Mouse (Mus musculus): ENCODE measurements around the gene Mettl7a3.
"Not testable (repeated sequence)": the region's sequence is repeated elsewhere in the genome, so short reads cannot be mapped to it uniquely, and the experiment has no call there.

Mettl7a3 gene

DNA sequence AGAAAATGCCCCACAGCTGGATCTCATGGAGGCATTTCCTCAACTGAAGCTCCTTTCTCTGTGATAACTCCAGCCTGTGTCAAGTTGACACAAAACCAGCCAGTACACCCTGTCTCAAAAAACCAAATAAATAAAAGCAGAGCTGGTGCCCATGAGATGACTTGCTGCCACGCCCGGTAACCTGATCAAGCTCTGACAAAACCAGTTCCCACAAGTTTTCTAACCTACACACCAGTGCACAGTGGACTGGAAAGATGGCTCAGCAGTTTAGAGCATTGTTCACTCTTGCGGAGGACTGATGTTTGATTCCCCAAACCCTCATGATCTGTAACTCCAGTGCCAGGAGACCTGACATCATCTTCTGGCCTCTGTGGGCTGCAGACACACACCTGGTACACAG is 9.5 kb upstream of the Mettl7a3 start:
- in situ Hi-C loops (cut with MboI; ENCODE audit: unreplicated experiment in 2 of 2), result loop anchor here in 1 of 2 experiments (10.0 kb wide), 2 partner anchors 60 to 130 kb away; no protein-coding TSS in a partner anchor

DNA sequence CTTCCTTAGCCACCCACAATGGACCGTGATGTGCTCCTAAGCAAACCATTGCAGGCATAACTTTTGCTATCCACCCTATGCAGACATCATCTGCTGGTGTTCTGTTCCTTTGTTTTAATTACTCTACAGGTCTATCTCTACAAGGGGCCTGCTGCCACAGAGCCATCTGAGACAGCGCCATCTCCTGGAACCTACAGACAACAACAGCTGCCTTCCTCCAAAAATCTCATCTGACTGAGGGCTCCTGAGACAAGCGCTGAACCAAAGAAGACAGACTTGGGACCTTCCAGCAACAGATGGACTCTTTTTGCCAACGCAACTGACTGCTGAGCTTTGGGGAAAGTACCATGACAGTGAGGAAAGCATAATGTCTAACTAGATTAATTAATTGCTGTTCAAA is 6.6 kb upstream of the Mettl7a3 start:
- in situ Hi-C loops (cut with MboI; ENCODE audit: unreplicated experiment in 2 of 2), result loop anchor here in 1 of 2 experiments (10.0 kb wide), 2 partner anchors 63 to 127 kb away; no protein-coding TSS in a partner anchor

DNA sequence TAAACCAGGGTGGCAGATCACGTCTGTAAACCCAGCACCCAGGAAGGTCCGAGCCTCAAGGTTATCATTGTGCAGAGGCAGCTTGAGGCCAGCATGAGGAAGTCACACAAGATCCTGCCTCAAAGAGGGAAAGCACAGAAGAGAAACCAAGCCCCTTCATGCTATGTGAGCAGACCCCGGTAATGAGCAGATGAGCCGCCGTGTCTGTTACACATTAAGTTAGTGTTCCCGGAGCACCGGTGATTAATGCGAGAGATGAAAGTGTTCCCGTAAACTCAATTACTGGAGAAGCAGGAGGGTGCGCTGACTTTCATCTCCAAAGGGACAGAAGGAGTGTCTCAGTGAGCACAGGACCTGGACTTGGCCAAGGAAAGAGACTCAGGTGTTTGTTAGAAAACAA is 5.4 kb upstream of the Mettl7a3 start:
- in situ Hi-C loops (cut with MboI; ENCODE audit: unreplicated experiment in 2 of 2), result loop anchor here in 1 of 2 experiments (10.0 kb wide), 2 partner anchors 65 to 125 kb away; no protein-coding TSS in a partner anchor

DNA sequence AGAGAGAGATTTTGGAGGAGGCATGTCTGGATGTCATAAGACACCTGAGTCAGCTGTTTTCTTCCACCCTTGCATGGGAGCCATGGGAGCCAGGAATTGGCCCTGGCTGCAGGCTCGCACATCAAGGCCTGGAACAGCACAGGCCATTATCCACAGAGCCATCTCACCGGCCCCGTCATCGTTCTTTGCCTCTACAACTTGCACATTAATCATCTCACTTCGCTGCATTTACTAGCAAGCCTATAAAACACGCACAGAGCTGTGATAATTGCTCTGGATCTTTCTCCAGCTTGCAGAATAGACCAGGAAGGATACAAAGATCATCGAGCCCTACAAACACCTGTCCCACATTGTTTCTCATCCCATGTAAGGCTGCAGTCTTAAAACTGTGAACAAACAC is 4.0 kb upstream of the Mettl7a3 start:
- in situ Hi-C loops (cut with MboI; ENCODE audit: unreplicated experiment in 2 of 2), result no loop called here

DNA sequence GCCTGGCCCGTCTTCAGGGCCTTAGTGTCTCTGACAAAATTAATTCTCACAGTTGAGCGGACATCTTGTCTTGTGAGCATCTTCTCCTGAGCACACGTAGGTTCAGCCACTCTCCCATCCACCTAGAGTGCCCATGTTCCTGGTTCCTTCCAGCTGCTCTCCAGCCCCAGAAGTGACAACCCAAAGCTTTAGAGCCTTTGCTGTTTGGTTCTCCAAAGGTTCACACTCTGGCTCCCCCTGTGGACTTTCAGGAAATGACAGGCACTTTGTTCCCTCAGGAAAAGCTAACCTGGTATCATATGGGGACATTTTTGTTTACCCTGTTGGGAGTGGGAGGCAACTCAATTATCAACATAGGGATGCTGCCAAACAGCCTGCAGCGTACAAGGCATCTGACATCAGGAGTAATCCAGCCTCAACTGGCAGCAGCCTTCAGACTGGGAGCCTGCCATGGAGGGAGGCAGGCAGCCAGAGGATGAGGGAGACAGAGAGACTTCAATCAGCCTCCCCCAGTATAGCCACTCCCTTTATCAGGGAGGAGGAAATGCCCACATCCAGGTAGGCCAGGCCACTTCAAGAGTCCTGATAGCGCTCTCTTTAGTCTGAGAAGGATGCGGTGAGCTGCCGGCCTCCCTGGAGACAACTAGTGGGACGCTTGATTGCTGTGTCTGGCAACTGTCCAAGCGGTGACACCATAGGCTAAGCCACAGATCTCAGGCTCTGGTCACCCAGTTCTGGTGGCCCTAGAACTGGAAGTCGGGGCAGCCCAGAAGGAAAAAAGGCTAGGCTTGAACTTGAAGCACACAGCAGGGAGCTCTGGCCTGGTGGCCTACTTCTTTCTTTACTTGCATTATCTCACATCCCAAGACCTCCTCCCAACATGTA is 2.4 kb upstream of the Mettl7a3 start:
- in situ Hi-C loops (cut with MboI; ENCODE audit: unreplicated experiment in 2 of 2), result not testable (repeated sequence)

DNA sequence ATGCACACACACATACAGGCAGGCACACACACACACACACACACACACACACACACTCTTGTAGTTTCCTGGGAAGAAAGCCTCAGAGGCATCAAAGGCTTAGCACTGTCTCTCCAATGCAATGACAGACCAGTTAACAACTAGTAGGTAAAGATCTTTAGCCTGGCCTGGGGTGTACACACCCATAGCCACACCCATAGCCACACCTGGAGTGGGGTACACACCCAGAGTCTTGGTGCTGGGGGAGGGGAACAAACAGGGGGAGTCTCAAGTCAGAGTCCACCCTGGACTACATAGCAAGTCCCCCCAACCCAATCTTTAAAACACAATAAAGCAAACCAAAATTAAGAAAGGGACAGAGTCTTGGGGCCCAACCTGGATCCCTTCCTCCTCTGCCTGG is 2.6 kb downstream of the Mettl7a3 start:
- in situ Hi-C loops (cut with MboI; ENCODE audit: unreplicated experiment in 2 of 2), result not testable (repeated sequence)

DNA sequence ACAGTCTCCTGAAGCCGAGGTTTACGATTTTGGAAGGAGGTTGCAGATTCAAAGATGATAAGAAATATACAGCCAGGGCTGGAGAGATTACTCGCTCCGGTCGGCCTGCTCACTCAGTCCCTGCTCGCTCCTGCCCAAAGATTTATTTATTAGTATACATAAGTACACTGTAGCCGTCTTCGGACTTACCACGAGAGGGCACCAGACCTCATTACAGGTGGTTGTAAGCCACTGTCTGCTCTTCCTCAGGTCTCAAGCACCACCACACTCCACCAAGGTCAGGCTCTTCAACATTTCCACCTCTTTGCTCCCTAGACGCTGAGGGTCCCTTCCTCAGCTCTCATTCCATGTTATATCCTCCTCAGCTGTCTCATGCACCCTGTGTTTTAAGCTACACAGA is 3.1 kb downstream of the Mettl7a3 start:
- in situ Hi-C loops (cut with MboI; ENCODE audit: unreplicated experiment in 2 of 2), result not testable (repeated sequence)

DNA sequence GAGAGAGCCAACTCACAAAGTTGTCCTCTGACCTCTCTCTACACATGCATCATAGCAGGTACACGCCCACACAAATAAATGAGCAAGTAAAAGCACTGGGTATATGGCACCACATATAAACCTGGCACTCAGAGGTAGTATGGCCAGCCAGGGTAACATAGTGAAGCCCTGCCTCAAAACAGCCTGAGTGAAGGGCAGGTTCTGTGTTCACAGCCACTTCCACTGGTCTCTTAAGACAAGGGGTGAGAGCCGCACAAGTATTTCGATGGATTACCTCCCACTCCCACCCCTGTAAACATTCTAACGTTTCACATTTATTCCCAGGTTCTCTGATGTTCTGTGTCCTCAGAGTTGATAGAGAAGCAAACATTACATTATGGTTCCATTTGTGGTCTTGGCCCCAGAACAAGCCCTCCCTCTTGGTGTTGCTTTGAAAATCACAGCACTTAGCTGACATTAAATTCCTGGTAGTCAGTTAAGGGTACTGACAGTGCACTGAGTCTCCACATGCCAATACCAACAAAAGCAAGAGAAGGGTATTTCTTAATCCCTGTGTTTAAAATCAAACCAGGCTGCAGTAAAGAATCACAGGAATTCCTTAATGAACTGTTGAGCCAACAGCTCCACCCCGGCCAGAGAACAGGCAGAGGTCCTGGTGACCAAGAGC is 6.7 kb downstream of the Mettl7a3 start:
- in situ Hi-C loops (cut with MboI; ENCODE audit: unreplicated experiment in 2 of 2), result loop anchor here in 1 of 2 experiments (5.0 to 10.0 kb wide), 2 partner anchors 111 to 343 kb away; partner anchors contain the start of gene Cela1

DNA sequence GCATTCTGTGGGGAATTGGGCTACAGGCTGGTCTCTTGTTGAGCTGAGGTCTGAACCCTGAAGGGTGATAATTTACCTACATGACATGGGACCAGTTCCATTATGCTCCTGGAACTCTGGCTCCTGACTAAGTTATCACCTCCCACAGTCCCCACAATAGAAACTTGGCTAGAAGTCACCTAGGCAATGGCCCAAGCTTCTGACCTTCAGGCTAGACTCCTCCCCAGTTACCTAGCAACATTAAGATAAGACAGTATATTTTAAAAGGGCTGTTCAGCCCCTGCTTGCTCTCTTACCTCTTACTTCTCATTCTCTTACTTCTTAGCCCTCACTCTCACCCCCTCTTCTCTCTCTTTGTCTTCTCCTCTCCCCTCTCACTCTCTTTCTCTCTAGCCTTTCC is 10.8 kb downstream of the Mettl7a3 start:
- in situ Hi-C loops (cut with MboI; ENCODE audit: unreplicated experiment in 2 of 2), result loop anchor here in 1 of 2 experiments (10.0 kb wide), 1 partner anchor 339 kb away; the partner anchor contains the start of gene Cela1

DNA sequence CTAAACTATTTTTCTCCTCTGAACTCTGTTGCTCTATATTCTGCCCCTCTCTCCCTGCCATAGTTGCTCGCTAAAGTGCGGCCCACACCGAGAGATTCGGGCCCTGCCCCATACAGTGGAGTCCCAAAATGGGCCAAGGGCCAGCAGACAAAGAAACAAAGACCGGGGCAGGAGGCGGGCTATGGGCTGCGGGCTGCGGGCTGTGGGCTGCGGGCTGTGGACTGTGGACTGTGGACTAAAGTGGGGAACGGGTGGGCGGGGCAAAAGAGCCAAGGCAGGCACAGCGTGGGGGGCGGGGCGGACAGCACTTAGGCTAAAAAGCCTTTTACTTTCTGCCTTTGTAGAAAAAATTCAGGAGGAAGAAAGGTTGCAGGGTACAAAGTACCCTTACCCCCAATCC is 12.0 kb downstream of the Mettl7a3 start:
- in situ Hi-C loops (cut with MboI; ENCODE audit: unreplicated experiment in 2 of 2), result loop anchor here in 1 of 2 experiments (10.0 kb wide), 1 partner anchor 338 kb away; the partner anchor contains the start of gene Cela1

DNA sequence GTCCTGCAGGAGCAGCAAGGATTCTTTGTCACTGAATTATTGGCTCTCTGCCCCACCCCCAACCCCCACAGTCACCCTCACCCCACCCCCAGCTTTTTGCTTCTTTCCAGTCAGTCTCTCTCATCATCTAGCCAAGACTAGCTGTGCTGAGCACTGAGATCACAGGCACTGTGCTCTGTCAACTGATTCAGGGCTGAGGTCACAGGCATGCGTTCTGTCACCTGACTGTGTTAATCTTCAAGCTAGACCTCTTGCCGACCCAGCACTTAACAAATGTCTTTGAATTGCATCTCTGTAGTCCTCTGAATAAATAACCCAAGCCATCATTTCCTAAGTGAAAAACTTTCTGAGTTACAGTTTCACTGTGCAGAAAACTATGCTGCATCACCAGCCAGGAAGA is 14.8 kb downstream of the Mettl7a3 start:
- in situ Hi-C loops (cut with MboI; ENCODE audit: unreplicated experiment in 2 of 2), result loop anchor here in 1 of 2 experiments (10.0 kb wide), 1 partner anchor 335 kb away; the partner anchor contains the start of gene Cela1

DNA sequence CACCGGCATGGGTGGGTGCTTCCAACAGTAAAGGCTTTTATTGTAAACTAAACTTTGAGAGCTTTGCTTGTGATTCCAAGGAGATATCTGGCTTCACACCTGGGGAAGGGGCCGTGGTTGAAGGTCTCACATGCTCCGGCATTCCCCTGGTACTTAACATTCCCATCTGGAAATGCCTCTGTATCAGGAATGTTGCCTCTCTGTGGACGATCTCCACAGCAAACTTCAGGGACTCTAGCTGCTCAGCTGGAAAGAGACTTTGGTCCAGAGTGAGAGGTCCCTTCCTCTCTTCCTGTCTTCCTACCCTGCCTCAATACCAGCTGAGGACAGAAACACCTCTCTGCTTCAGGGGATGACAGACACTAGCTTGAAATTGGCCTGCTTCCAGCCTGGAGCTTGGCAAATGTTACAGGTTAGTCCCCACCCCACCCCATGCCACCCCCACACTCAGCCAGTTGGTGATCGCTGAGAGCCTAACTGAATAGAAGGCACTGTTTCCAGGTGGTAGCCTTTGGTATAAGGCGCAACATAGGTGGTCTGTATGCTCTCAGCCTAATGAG is 16.9 kb downstream of the Mettl7a3 start:
- in situ Hi-C loops (cut with MboI; ENCODE audit: unreplicated experiment in 2 of 2), result no loop called here

DNA sequence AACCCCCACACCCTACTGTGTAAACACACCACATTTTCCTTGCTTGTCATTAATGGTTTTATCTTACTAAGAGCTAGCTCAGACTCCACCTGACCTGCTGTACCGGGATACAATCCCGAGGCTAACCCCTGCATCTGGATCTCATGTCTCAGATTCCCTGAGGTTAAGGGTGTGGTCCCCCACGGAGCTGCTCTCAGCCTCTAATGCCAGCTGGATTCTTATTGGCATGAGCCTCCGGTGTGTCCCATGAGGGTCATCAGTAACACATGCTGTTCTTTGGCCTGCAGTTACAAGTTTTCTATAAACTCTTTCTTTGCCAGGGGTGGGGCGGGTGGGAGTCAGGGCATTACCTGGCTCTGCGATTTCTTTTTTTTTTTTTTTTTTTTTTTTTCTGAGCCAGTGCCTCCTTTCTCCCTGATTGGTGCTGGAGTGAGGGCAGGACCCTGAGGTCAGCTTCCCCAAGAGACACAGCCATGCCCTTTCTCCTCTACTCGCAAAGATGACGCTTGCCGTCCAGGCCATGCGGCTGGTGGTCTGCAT is 18.1 kb downstream of the Mettl7a3 start, which contains the start of the genes Methig1 and Mettl7a2:
TSS of gene Methig1 (plus strand) at position 439 of the 540 bp plus-strand sequence.
TSS of gene Mettl7a2 (plus strand) at position 490 of the 540 bp plus-strand sequence.
- in situ Hi-C loops (cut with MboI; ENCODE audit: unreplicated experiment in 2 of 2), result no loop called here

DNA sequence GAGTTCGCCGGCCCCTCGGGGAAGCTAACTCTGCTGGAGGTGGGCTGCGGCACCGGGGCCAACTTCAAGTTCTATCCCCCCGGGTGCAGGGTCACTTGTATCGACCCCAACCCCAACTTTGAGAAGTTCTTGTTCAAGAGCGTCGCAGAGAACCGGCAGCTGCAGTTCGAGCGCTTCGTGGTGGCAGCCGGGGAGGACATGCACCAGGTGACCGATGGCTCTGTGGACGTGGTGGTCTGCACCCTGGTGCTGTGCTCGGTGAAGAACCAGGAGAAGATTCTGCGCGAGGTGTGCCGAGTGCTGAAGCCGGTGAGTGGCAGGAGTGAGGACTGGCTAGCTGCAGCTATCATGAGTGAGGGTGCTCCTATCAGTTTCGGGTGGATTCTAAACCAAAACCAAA is 18.7 kb downstream of the Mettl7a3 start:
- in situ Hi-C loops (cut with MboI; ENCODE audit: unreplicated experiment in 2 of 2), result not testable (repeated sequence)

DNA sequence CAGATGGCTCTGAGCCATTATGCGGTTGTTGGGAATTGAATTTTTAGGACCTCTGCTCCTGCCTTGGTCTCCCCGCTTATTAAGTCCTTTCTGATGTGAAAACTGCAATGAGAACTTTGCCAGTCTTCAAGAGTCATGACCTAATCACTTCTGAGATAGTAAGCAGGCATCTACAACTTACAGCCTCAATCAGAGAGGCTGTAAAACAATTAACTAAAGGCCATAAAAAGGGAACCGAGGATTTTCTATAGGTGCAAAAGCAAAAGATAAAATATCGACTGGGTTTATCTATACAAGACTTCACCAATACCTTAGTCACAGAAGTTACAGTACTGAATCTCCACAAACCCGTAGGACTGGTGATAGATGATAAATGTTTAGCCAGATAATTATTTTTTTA is 21.1 kb downstream of the Mettl7a3 start:
- in situ Hi-C loops (cut with MboI; ENCODE audit: unreplicated experiment in 2 of 2), result no loop called here

DNA sequence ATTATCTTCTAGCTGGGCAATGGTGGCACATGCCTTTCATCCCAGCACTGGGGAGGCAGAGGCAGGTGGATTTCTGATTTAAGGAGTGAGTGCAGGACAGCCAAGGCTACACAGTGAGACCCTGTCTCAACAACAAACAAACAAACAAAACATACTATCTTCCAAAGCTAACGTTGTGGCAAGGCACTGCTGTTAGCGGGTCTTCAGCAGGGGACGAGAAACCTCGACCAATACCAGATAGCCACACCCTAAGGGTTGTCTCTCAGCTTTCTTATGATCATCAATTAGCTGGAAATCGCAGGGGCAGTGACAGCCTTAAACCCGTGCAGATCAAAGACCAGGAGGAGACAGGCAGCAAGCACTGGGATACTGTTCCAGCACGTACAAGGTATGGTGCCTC is 29.5 kb downstream of the Mettl7a3 start, which contains the start of gene Higd1c:
TSS of gene Higd1c (plus strand) at position 301 of the 400 bp plus-strand sequence.
- in situ Hi-C loops (cut with MboI; ENCODE audit: unreplicated experiment in 2 of 2), result no loop called here

DNA sequence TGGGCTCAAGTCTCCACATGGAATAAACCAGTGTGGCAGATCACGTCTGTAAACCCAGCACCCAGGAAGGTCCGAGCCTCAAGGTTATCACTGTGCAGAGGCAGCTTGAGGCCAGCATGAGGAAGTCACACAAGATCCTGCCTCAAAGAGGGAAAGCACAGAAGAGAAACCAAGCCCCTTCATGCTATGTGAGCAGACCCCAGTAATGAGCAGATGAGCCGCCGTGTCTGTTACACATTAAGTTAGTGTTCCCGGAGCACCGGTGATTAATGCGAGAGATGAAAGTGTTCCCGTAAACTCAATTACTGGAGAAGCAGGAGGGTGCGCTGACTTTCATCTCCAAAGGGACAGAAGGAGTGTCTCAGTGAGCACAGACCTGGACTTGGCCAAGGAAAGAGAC is 31.2 kb downstream of the Mettl7a3 start:
- in situ Hi-C loops (cut with MboI; ENCODE audit: unreplicated experiment in 2 of 2), result not testable (repeated sequence)

DNA sequence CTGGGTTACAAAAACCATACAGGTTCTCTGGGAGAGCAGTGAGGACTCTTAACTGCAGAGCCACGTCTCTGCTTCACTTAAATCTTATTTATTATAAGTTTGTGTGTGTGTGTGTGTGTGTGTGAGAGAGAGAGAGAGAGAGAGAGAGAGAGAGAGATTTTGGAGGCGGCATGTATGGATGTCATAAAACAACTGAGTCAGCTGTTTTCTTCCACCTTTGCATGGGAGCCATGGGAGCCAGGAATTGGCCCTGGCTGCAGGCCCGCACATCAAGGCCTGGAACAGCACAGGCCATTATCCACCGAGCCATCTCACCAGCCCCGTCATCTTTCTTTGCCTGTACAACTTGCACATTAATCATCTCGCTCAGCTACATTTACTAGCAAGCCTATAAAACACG is 32.4 kb downstream of the Mettl7a3 start:
- in situ Hi-C loops (cut with MboI; ENCODE audit: unreplicated experiment in 2 of 2), result no loop called here

DNA sequence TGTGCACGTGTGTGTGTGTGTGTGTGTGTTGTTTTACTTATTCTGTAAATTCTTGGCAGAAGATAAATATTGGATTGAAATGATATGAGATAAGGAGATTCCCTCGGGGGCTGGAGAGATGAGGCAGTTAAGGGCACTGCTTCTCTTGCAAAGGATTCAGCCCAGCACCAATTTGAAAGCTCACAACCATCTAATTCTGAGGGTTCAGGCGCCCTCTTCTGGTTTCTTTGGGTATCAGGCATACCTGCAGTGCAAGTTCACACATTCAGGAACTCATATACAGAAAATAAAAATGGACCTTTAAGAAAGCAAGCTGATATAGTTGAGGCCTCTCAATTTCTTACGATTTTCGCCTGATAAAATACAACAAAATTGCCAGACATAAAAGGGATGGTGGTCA is 40.3 kb downstream of the Mettl7a3 start:
- in situ Hi-C loops (cut with MboI; ENCODE audit: unreplicated experiment in 2 of 2), result no loop called here

DNA sequence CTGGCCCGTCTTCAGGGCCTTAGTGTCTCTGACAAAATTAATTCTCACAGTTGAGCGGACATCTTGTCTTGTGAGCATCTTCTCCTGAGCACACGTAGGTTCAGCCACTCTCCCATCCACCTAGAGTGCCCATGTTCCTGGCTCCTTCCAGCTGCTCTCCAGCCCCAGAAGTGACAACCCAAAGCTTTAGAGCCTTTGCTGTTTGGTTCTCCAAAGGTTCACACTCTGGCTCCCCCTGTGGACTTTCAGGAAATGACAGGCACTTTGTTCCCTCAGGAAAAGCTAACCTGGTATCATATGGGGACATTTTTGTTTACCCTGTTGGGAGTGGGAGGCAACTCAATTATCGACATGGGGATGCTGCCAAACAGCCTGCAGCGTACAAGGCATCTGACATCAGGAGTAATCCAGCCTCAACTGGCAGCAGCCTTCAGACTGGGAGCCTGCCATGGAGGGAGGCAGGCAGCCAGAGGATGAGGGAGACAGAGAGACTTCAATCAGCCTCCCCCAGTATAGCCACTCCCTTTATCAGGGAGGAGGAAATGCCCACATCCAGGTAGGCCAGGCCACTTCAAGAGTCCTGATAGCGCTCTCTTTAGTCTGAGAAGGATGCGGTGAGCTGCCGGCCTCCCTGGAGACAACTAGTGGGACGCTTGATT is 43.2 kb downstream of the Mettl7a3 start:
- in situ Hi-C loops (cut with MboI; ENCODE audit: unreplicated experiment in 2 of 2), result not testable (repeated sequence)

All from v-Abl transformed pro-B cells (cell line).